Mouse (Mus musculus) bone marrow, adult 2 months (tissue): ENCODE data around the gene Zfp106.

ENCODE experiments used
- CTCF ChIP-seq: fragments of 200-500 bp; IDR thresholded peaks from 2 replicates; pipeline ENCODE4 v1.5.1; 2011; ENCODE audit warnings: low read length, control low read depth; ENCODE audit not compliant: control insufficient read depth, insufficient read depth
- POLR2A ChIP-seq: fragments of 200-500 bp; IDR thresholded peaks from 2 replicates; pipeline ENCODE4 v1.6.1; 2011; ENCODE audit warnings: low read depth, mild to moderate bottlenecking, control low read depth, low read length, borderline replicate concordance; ENCODE audit not compliant: control insufficient read depth

DNA sequence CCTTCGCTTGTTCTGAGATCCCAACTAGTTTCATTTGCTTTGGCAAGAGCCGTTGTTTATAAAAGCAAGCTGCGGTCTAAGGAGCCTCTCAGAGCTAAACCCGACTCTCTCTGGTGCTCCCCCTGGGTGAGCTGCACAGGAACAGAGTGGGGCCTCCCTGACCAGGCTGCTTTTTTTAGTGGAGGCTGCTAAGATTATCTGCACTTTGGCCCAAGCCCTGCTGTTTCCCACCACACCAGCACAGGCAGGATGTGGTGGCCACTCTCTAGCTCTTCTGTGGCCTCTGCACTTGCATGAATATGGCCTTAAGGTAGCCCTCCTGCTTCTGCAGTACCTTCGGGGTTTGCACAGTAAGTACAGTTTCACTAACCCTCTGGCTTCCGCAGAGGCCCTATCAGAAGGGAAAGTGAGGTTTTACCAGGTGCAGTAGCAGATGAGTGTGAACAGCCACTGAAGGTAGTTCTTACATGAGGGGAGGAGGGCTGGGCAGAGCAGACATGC is 63.6 kb downstream of the Zfp106 start:
- TF ChIP-seq CTCF, result no peak
- no peak for TF ChIP-seq POLR2A
